Mouse (Mus musculus) megakaryocyte progenitor cell, adult 5-6 weeks (primary cell): ENCODE data around the gene Cryaa. TPM values are rescaled to one million over a fixed set of nuclear protein-coding genes. Genes with fewer than 3 reads are reported as not detected.
"Not testable (repeated sequence)": the region's sequence is repeated elsewhere in the genome, so short reads cannot be mapped to it uniquely, and the experiment has no call there.

Source experiments
- ATAC-seq: replicated peaks from 2 replicates; pipeline ENCODE4 v1.8.0; 2016; ENCODE audit warnings: mild to moderate bottlenecking, moderate TSS enrichment, inconsistent platforms; ENCODE audit not compliant: poor library complexity
- total RNA-seq, 2 experiments: library from RNA; stranded (forward) in 1 of 2; stranded (reverse) in 1 of 2; fragments of 157-497, 149-512 nt in 1 of 2; fragments of 200-1000 nt in 1 of 2; gene quantifications; 2 replicates each; pipeline versions ENCODE4 v1.2.3 to v1.2.4; 2015 to 2017

Gene Cryaa
- total RNA-seq, 2 experiments from 2014 or later: not detected

- ATAC-seq: peak; percentile 99
These were observed 19.0 kb upstream of the Cryaa start, which contains the start of gene U2af1 for GRCm38 (mm10) chr17:31658468-31659185. Gene U2af1, minus strand, starts transcription at chr17:31658892.

GRCm38 (mm10) chr17:31660661-31661250, 16.9 kb upstream of the Cryaa start:
- ATAC-seq: no peak

GRCm38 (mm10) chr17:31662855-31663254, 14.8 kb upstream of the Cryaa start:
- no peak for ATAC-seq

GRCm38 (mm10) chr17:31664760-31665159, 12.8 kb upstream of the Cryaa start:
- ATAC-seq: peak; percentile 100

- ATAC-seq: no peak
These were observed 9.3 kb upstream of the Cryaa start for GRCm38 (mm10) chr17:31668306-31668705.

- no peak for ATAC-seq
These were observed 7.4 kb upstream of the Cryaa start for GRCm38 (mm10) chr17:31670163-31670562.

GRCm38 (mm10) chr17:31671698-31672097, 5.9 kb upstream of the Cryaa start:
- no peak for ATAC-seq

- no peak for ATAC-seq
These were observed 5.3 kb upstream of the Cryaa start for GRCm38 (mm10) chr17:31672279-31672678.

- ATAC-seq: no peak
These were observed 3.2 kb upstream of the Cryaa start for GRCm38 (mm10) chr17:31674426-31674825.

- peak; percentile 43; the same call in 1 of the 2 replicates for ATAC-seq
These were observed 2.8 kb downstream of the Cryaa start for GRCm38 (mm10) chr17:31680450-31680849.

- peak; percentile 96 for ATAC-seq
These were observed 8.1 kb downstream of the Cryaa start for GRCm38 (mm10) chr17:31685514-31686224.

- no peak for ATAC-seq
These were observed 8.6 kb downstream of the Cryaa start for GRCm38 (mm10) chr17:31686225-31686564.

GRCm38 (mm10) chr17:31688112-31688511, 10.5 kb downstream of the Cryaa start:
- no peak for ATAC-seq

- no peak for ATAC-seq
These were observed 12.0 kb downstream of the Cryaa start for GRCm38 (mm10) chr17:31689606-31690005.

GRCm38 (mm10) chr17:31692918-31693317, 15.3 kb downstream of the Cryaa start:
- ATAC-seq: no peak

- peak; percentile 92 for ATAC-seq
These were observed 15.9 kb downstream of the Cryaa start for GRCm38 (mm10) chr17:31693330-31694022.

- no peak for ATAC-seq
These were observed 16.4 kb downstream of the Cryaa start for GRCm38 (mm10) chr17:31694023-31694376.

GRCm38 (mm10) chr17:31694949-31695348, 17.3 kb downstream of the Cryaa start:
- no peak for ATAC-seq

- not testable (repeated sequence) for ATAC-seq
These were observed 17.7 kb downstream of the Cryaa start for GRCm38 (mm10) chr17:31695356-31695755.

- ATAC-seq: no peak
These were observed 20.7 kb downstream of the Cryaa start for GRCm38 (mm10) chr17:31698347-31698746.

- peak; percentile 94 for ATAC-seq
These were observed 25.8 kb downstream of the Cryaa start for GRCm38 (mm10) chr17:31703276-31703980.
